Mouse (Mus musculus): ENCODE data around the gene Adamts20. TPM values are rescaled to one million over a fixed set of nuclear protein-coding genes. Genes with fewer than 3 reads are reported as not detected.

Adamts20 gene
- polyA plus RNA-seq, 1 experiment from 2014 or later, result 2.4 TPM

GRCm38 (mm10) chr15:94227388-94227787 is 237.8 kb downstream of the Adamts20 start:
- H3K36me3 ChIP-seq (ENCODE audit: insufficient read depth, low read length), result no peaks in the 10 kb centered on the region
- H3K9me3 ChIP-seq (ENCODE audit: low read length), result no peaks in the 10 kb centered on the region
- ATAC-seq (ENCODE audit: low FRiP score, low TSS enrichment), result no peak
- no peaks in the 10 kb centered on the region for H3K27me3 ChIP-seq (ENCODE audit: insufficient read depth, low read length)
- no peak overlapping the region for H3K27ac ChIP-seq (ENCODE audit: low read length)
- no peak overlapping the region for H3K4me2 ChIP-seq (replicated peaks; ENCODE audit: low read depth, low read length)
- peaks cover 20% of the 10 kb centered on the region for H3K4me1 ChIP-seq (ENCODE audit: insufficient read depth, low read length)
- H3K9ac ChIP-seq (replicated peaks; ENCODE audit: low read length), result no peak overlapping the region
- H3K4me3 ChIP-seq (ENCODE audit: low read length), result no peak overlapping the region
- WGBS, result 92% methylated on average over 1 of the region's 1 CpGs

GRCm38 (mm10) chr15:94223101-94223500 is 242.1 kb downstream of the Adamts20 start:
- no peaks in the 10 kb centered on the region for H3K9me3 ChIP-seq (ENCODE audit: low read length)
- 0 out of 2 replicates have a peak, but pooled peaks have one; percentile 33 for ATAC-seq (ENCODE audit: low FRiP score, low TSS enrichment)
- no peak overlapping the region for H3K4me2 ChIP-seq (replicated peaks; ENCODE audit: low read depth, low read length)
- no peak overlapping the region for H3K27ac ChIP-seq (ENCODE audit: low read length)
- peaks cover 35% of the 10 kb centered on the region for H3K4me1 ChIP-seq (ENCODE audit: insufficient read depth, low read length)
- no peak overlapping the region for H3K9ac ChIP-seq (replicated peaks; ENCODE audit: low read length)
- WGBS, result 10% methylated on average over 8 of the region's 8 CpGs
- no peak overlapping the region for H3K4me3 ChIP-seq (ENCODE audit: low read length)
- H3K36me3 ChIP-seq (ENCODE audit: insufficient read depth, low read length), result no peaks in the 10 kb centered on the region
- H3K27me3 ChIP-seq (ENCODE audit: insufficient read depth, low read length), result no peaks in the 10 kb centered on the region

DNA sequence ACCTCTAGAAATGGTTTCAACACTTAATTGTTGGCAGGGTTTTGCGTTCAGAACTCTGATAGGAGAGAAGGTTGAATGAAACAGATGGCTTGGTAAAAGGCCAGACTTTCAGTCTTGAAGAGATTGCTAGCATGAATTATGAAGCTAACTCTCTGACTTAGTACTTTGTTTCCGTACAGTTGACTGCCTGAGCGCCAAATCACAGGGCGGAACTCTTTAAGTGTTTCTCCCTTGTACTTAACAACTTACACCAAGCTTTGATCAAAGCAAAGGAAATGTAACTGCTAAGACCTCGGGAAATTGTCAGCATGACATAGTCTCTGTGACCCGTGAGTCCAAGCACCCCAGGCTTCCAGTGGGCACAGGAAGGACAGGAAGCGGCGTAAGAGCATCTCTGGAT is 244.5 kb downstream of the Adamts20 start:
- Histone ChIP-seq H3K4me3 (ENCODE audit: low read length) (no peak overlapping the region), H3K27ac (ENCODE audit: low read length) (peak overlapping the region; percentile 62), H3K4me2 (replicated peaks; ENCODE audit: low read depth, low read length) (no peak overlapping the region), H3K9ac (replicated peaks; ENCODE audit: low read length) (no peak overlapping the region), H3K4me1 (ENCODE audit: insufficient read depth, low read length) (peaks cover 35% of the 10 kb centered on the region), H3K9me3 (ENCODE audit: low read length) (no peaks in the 10 kb centered on the region), H3K36me3 (ENCODE audit: insufficient read depth, low read length) (no peaks in the 10 kb centered on the region), H3K27me3 (ENCODE audit: insufficient read depth, low read length) (no peaks in the 10 kb centered on the region)
- WGBS, result 12% methylated on average over 8 of the region's 8 CpGs
- ATAC-seq (ENCODE audit: low FRiP score, low TSS enrichment), result 0 out of 2 replicates have a peak, but pooled peaks have one; percentile 33

Other genes with a start within 250 kb of the Adamts20 start
- gene Pus7l, start 78.1 kb upstream of the Adamts20 start, polyA plus RNA-seq (2015; fragmentation: Nextera tagmentation; extraction: Ambion mirVana), result 9.0 and 9.5 TPM in 2 replicates
- gene Irak4, start 78.2 kb upstream of the Adamts20 start, polyA plus RNA-seq (2015; fragmentation: Nextera tagmentation; extraction: Ambion mirVana), result 16.9 and 17.4 TPM in 2 replicates
- gene Twf1, start 124.5 kb upstream of the Adamts20 start, polyA plus RNA-seq (2015; fragmentation: Nextera tagmentation; extraction: Ambion mirVana), result 101 and 103 TPM in 2 replicates
- 14.1 and 14.6 TPM in 2 replicates for gene Tmem117, start 163.8 kb upstream of the Adamts20 start, polyA plus RNA-seq (2015; fragmentation: Nextera tagmentation; extraction: Ambion mirVana)

Data from kidney, embryonic 16.5 days (tissue).